Mouse (Mus musculus): Measurements from ENCODE around the gene Dusp14.

Dusp14 gene

DNA sequence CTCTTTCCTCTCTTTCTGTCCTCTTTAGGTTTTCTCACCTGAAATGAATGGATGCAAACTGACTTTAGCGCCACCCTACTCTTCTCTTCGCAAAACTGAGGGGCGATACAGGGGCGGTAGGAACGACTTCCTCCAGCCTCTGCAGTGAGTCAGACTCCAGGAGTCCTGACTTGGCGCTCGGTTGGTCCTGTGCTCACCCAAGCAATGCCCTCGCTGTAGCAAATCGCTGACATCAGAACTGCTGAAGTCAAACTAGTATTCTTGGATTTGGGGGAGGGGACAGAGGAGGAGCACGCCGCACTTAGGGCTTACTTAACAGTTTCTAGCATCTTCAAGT, at the start of gene Dusp14:
Dusp14 (minus strand) TSS at position 228 of the 337 bp plus-strand sequence.
- no peak for DNase-seq (ENCODE audit: low spot score)

GRCm38 (mm10) chr11:84117431-84117830, 48.4 kb upstream of the Dusp14 start:
- DNase-seq (ENCODE audit: low spot score), result no peak

- no peak for DNase-seq (ENCODE audit: low spot score)
These were observed 47.2 kb upstream of the Dusp14 start for GRCm38 (mm10) chr11:84116221-84116620.

- no peak for DNase-seq (ENCODE audit: low spot score)
These were observed 46.6 kb upstream of the Dusp14 start for GRCm38 (mm10) chr11:84115646-84116045.

- DNase-seq (ENCODE audit: low spot score), result no peak
These were observed 44.6 kb upstream of the Dusp14 start for GRCm38 (mm10) chr11:84113623-84114022.

GRCm38 (mm10) chr11:84107137-84107536, 38.1 kb upstream of the Dusp14 start:
- DNase-seq (ENCODE audit: low spot score), result no peak

GRCm38 (mm10) chr11:84104036-84104435, 35.0 kb upstream of the Dusp14 start:
- DNase-seq (ENCODE audit: low spot score), result no peak

DNA sequence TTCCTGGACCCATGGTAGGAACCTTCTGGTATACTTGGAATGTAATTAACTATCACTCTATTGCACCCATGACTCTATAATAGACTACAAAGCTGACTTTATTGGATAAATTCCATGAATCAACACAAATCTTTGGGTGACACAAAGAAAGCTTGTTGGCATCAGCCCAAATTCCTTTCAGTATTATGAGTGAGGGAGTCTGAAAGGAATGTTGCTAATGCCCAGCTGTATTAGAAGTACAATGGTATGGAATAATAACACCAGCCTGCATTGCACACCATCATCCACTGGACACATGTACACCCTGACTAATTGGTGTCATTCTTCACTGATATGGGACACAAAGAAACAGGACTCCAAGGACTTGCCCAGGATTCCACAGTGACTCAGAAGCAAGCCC, 32.1 kb upstream of the Dusp14 start:
- DNase-seq (ENCODE audit: low spot score), result no peak

DNA sequence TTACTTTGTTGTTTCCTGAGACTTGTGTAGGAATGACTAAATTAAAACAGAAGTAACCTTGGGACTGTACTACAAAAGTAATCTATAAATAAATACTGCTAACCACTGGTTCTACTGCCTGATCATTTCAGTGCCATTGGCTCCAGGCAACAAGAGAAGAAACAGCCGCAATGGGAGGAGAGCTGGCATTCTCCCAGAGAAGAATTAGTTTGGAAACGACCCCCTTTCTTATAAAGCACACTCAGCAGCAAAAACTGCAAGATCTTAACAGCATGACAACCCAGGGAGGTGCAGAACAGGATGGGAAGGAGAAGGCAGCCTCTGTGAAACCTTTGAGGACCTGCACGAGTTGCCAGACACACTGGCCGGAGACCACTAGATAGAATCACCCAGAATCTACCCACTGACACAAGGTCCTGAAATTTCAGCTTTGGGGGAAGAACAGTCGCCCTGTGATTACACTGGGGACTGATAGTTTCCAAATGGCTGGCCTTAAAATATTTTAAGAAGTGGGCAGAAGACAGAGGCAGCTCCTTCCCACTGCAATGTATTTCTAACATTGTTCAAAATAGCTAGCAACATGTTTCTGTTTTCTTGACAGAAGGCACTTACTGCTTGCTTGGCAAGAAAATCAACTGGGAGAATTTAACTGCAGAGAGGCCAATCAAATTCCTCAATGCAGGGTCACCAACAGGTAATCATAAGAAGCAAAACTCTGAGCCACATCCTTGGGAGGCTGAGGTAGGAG, 28.4 kb upstream of the Dusp14 start:
- DNase-seq (ENCODE audit: low spot score), result no peak

DNA sequence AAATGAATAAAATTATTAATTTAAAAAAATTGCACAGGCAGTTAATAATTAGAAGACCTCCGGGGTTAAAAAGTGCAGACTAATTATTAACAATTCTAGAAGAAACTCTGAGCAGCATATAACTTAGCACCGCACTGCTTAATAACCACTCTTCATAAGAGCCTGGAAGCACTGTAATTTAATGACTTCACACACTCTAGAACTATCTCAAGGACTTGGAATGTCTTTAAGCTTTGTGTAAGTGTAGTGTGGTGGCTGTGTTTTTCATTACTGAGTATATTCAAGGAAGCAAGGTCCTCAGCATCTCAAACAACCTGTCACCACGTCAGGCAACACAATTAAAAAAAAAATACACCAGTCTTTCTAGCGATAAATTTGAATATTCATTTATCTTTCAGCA, 26.0 kb upstream of the Dusp14 start:
- DNase-seq (ENCODE audit: low spot score), result no peak

DNA sequence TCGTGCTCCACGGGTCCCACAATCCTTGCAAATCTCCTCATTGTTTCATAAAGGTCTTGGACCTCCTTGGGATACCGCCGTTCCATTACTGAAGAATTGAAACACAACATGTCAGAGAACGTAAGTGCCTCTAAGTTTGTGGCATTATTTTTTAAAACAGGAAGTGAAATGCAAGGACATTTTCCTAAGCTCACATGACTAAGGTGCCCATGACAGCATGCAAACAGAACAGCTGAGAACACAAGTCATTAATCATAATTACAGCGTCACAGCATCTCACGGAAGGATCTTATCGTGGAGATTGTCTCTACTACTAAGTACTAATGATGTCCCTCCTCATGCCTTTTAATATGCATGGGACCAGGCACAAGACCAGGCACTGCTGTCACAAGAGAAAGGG, 21.5 kb upstream of the Dusp14 start:
- DNase-seq (ENCODE audit: low spot score), result no peak

DNA sequence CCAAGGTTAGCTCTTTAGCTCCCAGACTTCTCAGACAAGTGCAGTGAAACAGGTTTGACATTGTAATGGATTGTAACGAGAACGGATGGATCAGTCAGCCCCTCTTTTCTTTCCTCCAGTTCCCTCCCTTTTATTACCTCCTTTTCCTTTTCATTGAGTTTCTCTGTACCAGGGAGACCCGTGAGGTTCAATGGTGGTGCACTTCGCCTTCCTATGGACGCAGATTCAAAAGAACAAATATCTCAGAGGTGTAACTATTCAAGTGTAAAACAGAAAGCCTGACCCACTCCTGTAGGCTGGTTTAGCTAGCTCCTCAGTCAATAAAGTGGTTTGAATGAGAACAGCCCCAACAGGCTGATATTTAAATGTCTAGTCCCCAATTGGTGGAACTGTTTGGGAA, 12.8 kb upstream of the Dusp14 start:
- DNase-seq (ENCODE audit: low spot score), result no peak

GRCm38 (mm10) chr11:84080327-84080726, 11.3 kb upstream of the Dusp14 start:
- DNase-seq (ENCODE audit: low spot score), result no peak

DNA sequence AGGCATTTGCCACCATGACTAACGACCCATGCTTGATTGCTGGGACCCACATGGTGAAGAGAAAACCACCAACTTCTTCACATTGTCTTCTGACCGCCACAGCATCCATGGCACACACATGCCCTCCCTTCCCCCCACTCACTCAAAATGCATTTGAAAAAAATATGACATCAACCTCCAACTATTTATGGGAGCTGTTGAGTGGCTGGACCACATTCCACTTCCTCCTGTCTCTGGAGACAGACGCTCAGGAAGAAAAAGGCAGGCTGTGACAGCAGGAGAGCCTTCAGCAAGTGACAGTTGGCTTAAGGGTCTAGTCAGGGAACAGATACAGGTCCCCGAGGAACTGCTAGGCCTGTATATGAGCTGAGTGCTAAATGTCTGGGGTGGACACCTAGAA, 10.8 kb upstream of the Dusp14 start:
- DNase-seq (ENCODE audit: low spot score), result no peak

DNA sequence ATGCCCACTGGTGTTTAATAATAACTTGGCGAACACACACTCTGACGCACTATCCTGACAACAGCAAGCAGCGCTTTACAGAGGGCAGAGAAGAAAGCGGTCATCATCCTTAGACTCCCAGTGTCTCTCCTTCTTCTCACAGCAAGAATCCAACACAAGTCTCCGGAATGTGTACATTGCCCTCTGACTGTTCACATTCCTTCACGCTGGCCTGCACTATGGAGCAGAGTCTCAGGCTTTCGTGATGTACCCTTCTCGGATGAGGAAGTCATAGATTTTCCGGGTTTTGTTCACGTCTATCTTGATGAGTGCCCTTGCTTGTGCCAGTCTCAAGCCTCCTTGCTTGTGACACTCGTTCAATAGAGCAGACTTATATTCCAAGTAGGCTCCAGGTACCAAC, 10.3 kb upstream of the Dusp14 start:
- no peak for DNase-seq (ENCODE audit: low spot score)

GRCm38 (mm10) chr11:84078601-84079000, 9.5 kb upstream of the Dusp14 start:
- DNase-seq (ENCODE audit: low spot score), result no peak

DNA sequence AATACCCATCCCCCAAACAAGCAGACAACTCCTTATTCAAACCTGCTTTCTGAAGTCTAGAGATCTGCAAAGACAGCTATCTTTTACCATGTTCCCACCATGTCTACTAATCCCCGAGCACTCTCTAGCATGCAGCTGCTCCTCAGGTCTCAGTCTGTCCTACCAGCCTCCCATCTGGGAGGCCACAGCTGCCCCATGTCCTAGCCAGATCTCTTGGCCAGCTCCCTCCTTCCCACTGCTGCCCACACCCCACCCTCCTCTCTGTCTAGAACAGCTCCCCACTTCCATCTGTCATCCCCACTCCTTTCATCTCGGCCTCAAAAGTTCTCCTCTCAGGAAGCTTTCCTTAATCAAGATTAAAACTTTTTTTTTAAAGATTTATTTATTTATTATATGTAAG, 7.9 kb upstream of the Dusp14 start:
- DNase-seq (ENCODE audit: low spot score), result no peak

DNA sequence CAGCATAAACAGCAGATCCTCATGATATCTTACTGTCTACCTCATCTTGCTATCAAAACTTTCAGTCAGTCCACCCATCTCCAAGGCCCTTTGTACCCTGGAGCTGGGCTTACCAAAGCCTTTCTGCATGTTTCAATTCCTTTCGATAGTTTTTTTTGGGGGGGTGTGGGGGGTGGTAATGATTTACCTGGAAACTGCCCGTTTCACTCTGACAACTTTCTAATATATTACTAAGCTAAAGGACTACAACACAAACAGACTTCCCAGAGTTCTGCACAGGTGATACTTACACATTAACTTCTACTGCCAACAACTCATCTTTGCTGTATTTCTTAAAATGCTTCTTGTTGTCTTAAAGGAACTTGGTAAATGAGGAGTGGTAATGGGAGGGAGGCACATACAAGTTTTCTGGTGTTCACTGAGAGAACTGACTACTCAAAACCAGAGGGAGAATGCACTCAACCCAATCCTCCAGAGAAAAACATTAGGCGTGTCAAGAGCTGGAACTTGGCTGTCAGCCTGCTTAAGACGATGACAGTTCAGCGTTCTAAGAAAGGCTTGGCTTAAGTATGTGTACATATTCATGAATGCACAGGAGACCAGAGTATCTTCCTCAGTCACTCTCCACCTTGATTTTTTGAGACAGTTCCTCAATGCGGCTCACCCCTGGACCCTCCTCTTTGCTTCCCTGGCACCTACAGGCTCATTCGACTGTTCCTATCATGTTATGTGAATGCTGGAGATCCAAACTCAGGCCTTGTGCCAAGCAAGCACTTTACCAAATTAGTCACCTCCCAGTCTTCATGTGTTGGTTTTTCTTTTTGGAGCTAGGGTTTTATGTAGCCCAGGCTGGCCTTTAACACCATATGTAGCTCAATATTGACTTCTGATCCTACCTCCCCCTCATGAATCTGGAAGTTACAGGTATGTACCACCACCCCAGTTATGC, 5.0 kb upstream of the Dusp14 start:
- no peak for DNase-seq (ENCODE audit: low spot score)

DNA sequence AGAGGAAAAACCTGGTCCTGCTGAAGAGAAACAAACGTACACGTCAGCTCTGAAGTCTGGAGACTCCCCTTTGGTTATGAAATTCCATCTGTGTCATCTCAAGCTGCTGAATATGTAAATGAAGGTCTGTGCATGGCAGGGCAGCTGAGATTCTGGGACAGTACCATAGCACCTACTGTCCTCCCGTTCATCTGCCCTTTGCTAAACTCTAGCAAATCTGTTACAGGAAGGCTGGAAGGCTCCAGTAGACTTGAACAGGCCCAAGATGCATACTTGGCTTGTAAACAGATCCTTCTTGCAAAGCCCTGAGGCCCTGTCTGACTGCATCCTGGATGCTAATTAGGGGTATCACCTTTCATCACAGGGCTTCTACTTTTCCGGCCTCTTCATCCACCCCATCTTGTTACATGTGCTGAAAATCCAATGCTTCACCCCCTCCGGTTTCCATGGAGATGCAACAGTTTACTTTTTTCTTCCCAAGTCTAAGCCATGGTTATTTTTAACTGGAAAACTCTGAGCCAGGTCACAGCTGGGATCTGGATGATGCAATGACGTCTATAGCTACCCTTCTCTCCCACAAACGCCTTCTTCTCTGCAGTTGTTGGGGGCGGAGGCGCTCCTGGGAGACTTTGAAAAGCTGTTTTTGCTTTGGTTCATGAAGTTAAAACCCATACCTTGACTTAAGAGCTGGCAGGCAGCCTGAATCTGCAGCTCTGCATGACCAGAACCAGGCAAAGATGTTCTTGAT, 4.0 kb upstream of the Dusp14 start:
- no peak for DNase-seq (ENCODE audit: low spot score)

GRCm38 (mm10) chr11:84068191-84069033, 649 bp downstream of the Dusp14 start:
- peak; percentile 39 for DNase-seq (ENCODE audit: low spot score)

- no peak for DNase-seq (ENCODE audit: low spot score)
These were observed 1.3 kb downstream of the Dusp14 start for GRCm38 (mm10) chr11:84067720-84068190.
